Mouse (Mus musculus): ENCODE data around the gene Ryr3. TPM values are rescaled to one million over a fixed set of nuclear protein-coding genes. Genes with fewer than 3 reads are reported as not detected.

The Ryr3 gene
- polyA plus RNA-seq, 1 experiment from 2014 or later = 4.7 TPM

GRCm38 (mm10) chr2:113019896-113020295, 197.0 kb downstream of the Ryr3 start:
- Histone ChIP-seq H3K36me3 (ENCODE audit: control insufficient read depth, insufficient read depth, low read length) (no peaks in the 10 kb centered on the region), H3K4me2 (ENCODE audit: low read depth, low read length) (no peak overlapping the region), H3K27me3 (replicated peaks; ENCODE audit: control insufficient read depth, insufficient read depth, low read length) (no peaks in the 10 kb centered on the region), H3K27ac (replicated peaks; ENCODE audit: low read depth, low read length) (no peak overlapping the region), H3K4me3 (ENCODE audit: low read depth, low read length) (no peak overlapping the region), H3K9ac (ENCODE audit: low read depth, low read length) (no peak overlapping the region), H3K4me1 (ENCODE audit: control insufficient read depth, insufficient read depth, low read length) (no peaks in the 10 kb centered on the region), H3K9me3 (ENCODE audit: control insufficient read depth, low read length) (no peaks in the 10 kb centered on the region)
- no peak for DNase-seq (ENCODE audit: low spot score)
- no peak; the same call in 1 of the 2 replicates for ATAC-seq (ENCODE audit: low read depth)
- WGBS = 61% methylated on average over 7 of the region's 7 CpGs

- no peak for ATAC-seq (ENCODE audit: low read depth)
- WGBS = 47% methylated on average over 1 of the region's 1 CpGs
Observed at GRCm38 (mm10) chr2:113018278-113018677, 198.6 kb downstream of the Ryr3 start.

DNA sequence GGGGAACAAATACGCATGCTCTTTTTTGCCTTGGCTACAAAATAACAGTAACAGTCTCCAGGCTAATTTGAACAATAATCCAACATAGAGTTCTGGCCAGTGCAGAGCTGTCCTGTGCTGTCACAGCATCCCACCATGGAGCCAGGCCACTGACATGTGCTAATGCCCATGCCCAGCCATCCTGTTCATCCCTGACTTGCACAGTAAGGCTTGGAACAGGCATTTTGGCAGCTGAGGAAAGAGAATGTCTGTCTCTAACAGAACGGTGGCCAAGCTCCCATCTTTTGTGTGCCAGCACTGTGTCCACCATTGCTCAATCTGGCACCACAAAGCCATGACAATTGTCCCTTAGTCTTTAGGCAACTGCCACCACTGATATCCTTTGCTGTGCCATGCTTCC, 200.7 kb downstream of the Ryr3 start:
- 80% methylated on average over 2 of the region's 2 CpGs for WGBS

More at GRCm38 (mm10) chr2:113018278-113018677, 198.6 kb downstream of the Ryr3 start:
- H3K4me3 ChIP-seq (ENCODE audit: low read depth, low read length) = no peak overlapping the region
- H3K9ac ChIP-seq (ENCODE audit: low read depth, low read length) = no peak overlapping the region
- H3K36me3 ChIP-seq (ENCODE audit: control insufficient read depth, insufficient read depth, low read length) = no peaks in the 10 kb centered on the region
- H3K27ac ChIP-seq (replicated peaks; ENCODE audit: low read depth, low read length) = no peak overlapping the region
- no peak overlapping the region for H3K4me2 ChIP-seq (ENCODE audit: low read depth, low read length)
- no peaks in the 10 kb centered on the region for H3K9me3 ChIP-seq (ENCODE audit: control insufficient read depth, low read length)
- no peaks in the 10 kb centered on the region for H3K27me3 ChIP-seq (replicated peaks; ENCODE audit: control insufficient read depth, insufficient read depth, low read length)
- no peak for DNase-seq (ENCODE audit: low spot score)
- H3K4me1 ChIP-seq (ENCODE audit: control insufficient read depth, insufficient read depth, low read length) = no peaks in the 10 kb centered on the region

GRCm38 (mm10) chr2:113008961-113009740, 207.7 kb downstream of the Ryr3 start:
- no peaks in the 10 kb centered on the region for H3K9me3 ChIP-seq (ENCODE audit: control insufficient read depth, low read length)
- WGBS = 74% methylated on average over 11 of the region's 11 CpGs
- DNase-seq (ENCODE audit: low spot score) = no peak
- H3K36me3 ChIP-seq (ENCODE audit: control insufficient read depth, insufficient read depth, low read length) = no peaks in the 10 kb centered on the region
- H3K9ac ChIP-seq (ENCODE audit: low read depth, low read length) = no peak overlapping the region
- no peak overlapping the region for H3K4me3 ChIP-seq (ENCODE audit: low read depth, low read length)
- H3K4me1 ChIP-seq (ENCODE audit: control insufficient read depth, insufficient read depth, low read length) = no peaks in the 10 kb centered on the region
- no peak for ATAC-seq (ENCODE audit: low read depth)
- no peak overlapping the region for H3K27ac ChIP-seq (replicated peaks; ENCODE audit: low read depth, low read length)
- no peaks in the 10 kb centered on the region for H3K27me3 ChIP-seq (replicated peaks; ENCODE audit: control insufficient read depth, insufficient read depth, low read length)
- no peak overlapping the region for H3K4me2 ChIP-seq (ENCODE audit: low read depth, low read length)

More for the DNA sequence above, 200.7 kb downstream of the Ryr3 start:
- Histone ChIP-seq H3K4me3 (ENCODE audit: low read depth, low read length) (no peak overlapping the region), H3K27me3 (replicated peaks; ENCODE audit: control insufficient read depth, insufficient read depth, low read length) (no peaks in the 10 kb centered on the region), H3K27ac (replicated peaks; ENCODE audit: low read depth, low read length) (no peak overlapping the region), H3K9ac (ENCODE audit: low read depth, low read length) (no peak overlapping the region), H3K36me3 (ENCODE audit: control insufficient read depth, insufficient read depth, low read length) (no peaks in the 10 kb centered on the region), H3K4me1 (ENCODE audit: control insufficient read depth, insufficient read depth, low read length) (no peaks in the 10 kb centered on the region), H3K9me3 (ENCODE audit: control insufficient read depth, low read length) (no peaks in the 10 kb centered on the region), H3K4me2 (ENCODE audit: low read depth, low read length) (no peak overlapping the region)
- ATAC-seq (ENCODE audit: low read depth) = no peak
- DNase-seq (ENCODE audit: low spot score) = no peak

DNA sequence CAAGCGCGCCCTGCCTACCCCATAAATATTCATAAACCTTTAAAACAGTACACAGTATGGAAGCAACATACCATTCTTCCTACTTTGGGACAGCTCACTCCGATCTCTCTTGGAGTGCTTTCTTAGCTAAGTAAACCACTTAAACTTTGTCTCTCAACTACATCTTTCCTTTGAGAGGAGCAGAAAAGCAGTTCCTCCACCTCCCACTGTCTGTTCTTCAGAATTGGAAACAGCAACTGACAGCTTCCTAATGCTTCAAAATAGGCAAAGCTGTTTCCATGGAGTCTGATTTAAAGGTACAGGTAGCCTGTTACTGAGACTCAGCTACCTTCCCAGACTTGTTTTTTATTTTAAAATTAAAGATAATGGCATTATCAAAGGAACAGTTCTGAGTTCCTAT, 218.4 kb downstream of the Ryr3 start:
- no peaks in the 10 kb centered on the region for H3K4me1 ChIP-seq (ENCODE audit: control insufficient read depth, insufficient read depth, low read length)
- no peak overlapping the region for H3K4me2 ChIP-seq (ENCODE audit: low read depth, low read length)
- no peaks in the 10 kb centered on the region for H3K36me3 ChIP-seq (ENCODE audit: control insufficient read depth, insufficient read depth, low read length)
- no peak for ATAC-seq (ENCODE audit: low read depth)
- H3K4me3 ChIP-seq (ENCODE audit: low read depth, low read length) = no peak overlapping the region
- no peaks in the 10 kb centered on the region for H3K9me3 ChIP-seq (ENCODE audit: control insufficient read depth, low read length)
- no peak overlapping the region for H3K27ac ChIP-seq (replicated peaks; ENCODE audit: low read depth, low read length)
- 76% methylated on average over 3 of the region's 3 CpGs for WGBS
- no peak overlapping the region for H3K9ac ChIP-seq (ENCODE audit: low read depth, low read length)
- no peak for DNase-seq (ENCODE audit: low spot score)
- no peaks in the 10 kb centered on the region for H3K27me3 ChIP-seq (replicated peaks; ENCODE audit: control insufficient read depth, insufficient read depth, low read length)

DNA sequence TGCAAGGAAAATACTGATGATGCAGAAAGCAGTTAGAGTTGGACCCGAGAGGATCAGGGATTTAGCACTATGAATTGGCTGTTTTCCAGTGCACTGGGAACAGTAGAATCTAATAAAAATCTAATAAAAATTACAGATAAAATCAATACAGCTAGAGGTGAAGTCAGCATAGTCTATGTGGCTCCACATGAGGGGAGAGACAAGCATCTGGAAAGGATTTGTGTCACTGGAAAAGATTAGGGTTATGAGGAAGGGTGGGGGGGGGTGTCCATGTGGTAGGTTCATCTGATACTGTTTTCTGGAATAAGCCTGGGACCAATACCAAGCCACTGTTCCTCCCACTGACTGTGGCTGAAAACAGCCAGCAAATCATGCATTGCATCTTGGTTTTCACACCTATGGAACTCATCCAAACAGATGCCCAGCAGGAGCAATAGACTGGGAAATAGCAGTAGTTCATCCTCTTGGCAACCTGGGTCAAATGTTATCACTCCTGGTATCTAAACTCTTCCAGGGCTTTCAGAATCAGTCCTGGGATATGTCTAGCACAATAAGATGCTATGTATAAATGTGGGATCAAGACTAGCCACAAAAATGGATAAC, 233.9 kb downstream of the Ryr3 start:
- Histone ChIP-seq H3K9me3 (ENCODE audit: control insufficient read depth, low read length) (no peaks in the 10 kb centered on the region), H3K9ac (ENCODE audit: low read depth, low read length) (no peak overlapping the region), H3K4me3 (ENCODE audit: low read depth, low read length) (no peak overlapping the region), H3K36me3 (ENCODE audit: control insufficient read depth, insufficient read depth, low read length) (no peaks in the 10 kb centered on the region), H3K4me1 (ENCODE audit: control insufficient read depth, insufficient read depth, low read length) (peaks cover 4% of the 10 kb centered on the region; the same call in 1 of the 2 replicates), H3K27me3 (replicated peaks; ENCODE audit: control insufficient read depth, insufficient read depth, low read length) (no peaks in the 10 kb centered on the region), H3K4me2 (ENCODE audit: low read depth, low read length) (no peak overlapping the region), H3K27ac (replicated peaks; ENCODE audit: low read depth, low read length) (no peak overlapping the region)
- ATAC-seq (ENCODE audit: low read depth) (peak; percentile 41; the same call in 1 of the 2 replicates), DNase-seq (ENCODE audit: low spot score) (peak; percentile 72)
- WGBS = 18% methylated on average over 1 of the region's 1 CpGs

- H3K4me2 ChIP-seq (ENCODE audit: low read depth, low read length) = no peak overlapping the region
- H3K9me3 ChIP-seq (ENCODE audit: control insufficient read depth, low read length) = no peaks in the 10 kb centered on the region
- DNase-seq (ENCODE audit: low spot score) = peak; percentile 26
- no peak for ATAC-seq (ENCODE audit: low read depth)
- 78% methylated on average over 14 of the region's 14 CpGs for WGBS
- H3K36me3 ChIP-seq (ENCODE audit: control insufficient read depth, insufficient read depth, low read length) = no peaks in the 10 kb centered on the region
- H3K27ac ChIP-seq (replicated peaks; ENCODE audit: low read depth, low read length) = no peak overlapping the region
- no peak overlapping the region for H3K9ac ChIP-seq (ENCODE audit: low read depth, low read length)
- no peak overlapping the region for H3K4me3 ChIP-seq (ENCODE audit: low read depth, low read length)
- H3K4me1 ChIP-seq (ENCODE audit: control insufficient read depth, insufficient read depth, low read length) = no peaks in the 10 kb centered on the region
- no peaks in the 10 kb centered on the region for H3K27me3 ChIP-seq (replicated peaks; ENCODE audit: control insufficient read depth, insufficient read depth, low read length)
Observed at GRCm38 (mm10) chr2:112966807-112967625, 249.9 kb downstream of the Ryr3 start.

GRCm38 (mm10) chr2:112948931-112949330, 268.0 kb downstream of the Ryr3 start:
- DNase-seq (ENCODE audit: low spot score) (no peak), ATAC-seq (ENCODE audit: low read depth) (no peak)
- Histone ChIP-seq H3K9me3 (ENCODE audit: control insufficient read depth, low read length) (no peaks in the 10 kb centered on the region), H3K27ac (replicated peaks; ENCODE audit: low read depth, low read length) (no peak overlapping the region), H3K4me1 (ENCODE audit: control insufficient read depth, insufficient read depth, low read length) (no peaks in the 10 kb centered on the region), H3K9ac (ENCODE audit: low read depth, low read length) (no peak overlapping the region), H3K4me3 (ENCODE audit: low read depth, low read length) (no peak overlapping the region), H3K27me3 (replicated peaks; ENCODE audit: control insufficient read depth, insufficient read depth, low read length) (no peaks in the 10 kb centered on the region), H3K4me2 (ENCODE audit: low read depth, low read length) (no peak overlapping the region), H3K36me3 (ENCODE audit: control insufficient read depth, insufficient read depth, low read length) (no peaks in the 10 kb centered on the region)
- 69% methylated on average over 1 of the region's 1 CpGs for WGBS

Data from embryonic facial prominence, embryonic 14.5 days (tissue).